Mouse (Mus musculus): Measurements from ENCODE around the gene Rinl. TPM values are rescaled to one million over a fixed set of nuclear protein-coding genes. Genes with fewer than 3 reads are reported as not detected.

The Rinl gene
- polyA plus RNA-seq, 1 experiment = 94.3 TPM

DNA sequence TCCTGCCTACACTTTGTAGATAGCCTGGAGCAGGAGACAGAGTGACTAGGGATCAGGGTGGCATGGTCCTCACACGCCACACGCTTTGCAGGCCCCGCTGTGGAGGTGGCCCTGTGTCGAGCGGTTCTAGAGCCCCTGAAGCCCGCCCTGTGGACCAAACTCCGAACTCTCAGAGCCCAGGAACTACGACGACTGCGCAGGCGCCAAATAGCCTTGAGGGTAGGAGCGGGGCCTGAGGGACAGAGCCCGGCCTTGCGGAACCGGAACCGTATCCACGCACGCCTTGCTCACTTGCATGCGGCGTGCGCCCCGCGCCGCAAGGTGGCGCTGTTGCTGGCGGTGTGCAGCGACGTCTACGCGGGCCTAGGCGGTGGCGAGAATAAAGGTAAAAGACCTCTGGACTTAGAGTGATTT, 7.8 kb downstream of the Rinl start:
- Histone ChIP-seq H3K27ac (ENCODE audit: control insufficient read depth, insufficient read depth, low read depth, low read length, poor library complexity) (peak overlapping the region; percentile 76), H3K4me1 (ENCODE audit: control insufficient read depth, insufficient read depth, low read length) (peaks cover 2% of the 10 kb centered on the region; the same call in 1 of the 2 replicates), H3K4me3 (replicated peaks; ENCODE audit: control insufficient read depth, low read depth, low read length) (peak overlapping the region; percentile 56)
- 7% methylated on average over 32 of the region's 32 CpGs for WGBS
- peak; percentile 64; the same call in 1 of the 2 replicates for TF ChIP-seq POLR2A (IDR thresholded peaks at IDR 0.05; ENCODE audit: borderline replicate concordance, control insufficient read depth, low read depth, low read length)
- peak; percentile 99 for TF ChIP-seq CTCF (IDR thresholded peaks at IDR 0.05; ENCODE audit: control insufficient read depth, insufficient read depth, low read length)

- Histone ChIP-seq H3K4me1 (ENCODE audit: control insufficient read depth, insufficient read depth, low read length) (peaks cover 5% of the 10 kb centered on the region), H3K27ac (ENCODE audit: control insufficient read depth, insufficient read depth, low read depth, low read length, poor library complexity) (no peak overlapping the region), H3K4me3 (replicated peaks; ENCODE audit: control insufficient read depth, low read depth, low read length) (no peak overlapping the region)
- WGBS = 82% methylated on average over 9 of the region's 9 CpGs
- TF ChIP-seq POLR2A (IDR thresholded peaks at IDR 0.05; ENCODE audit: borderline replicate concordance, control insufficient read depth, low read depth, low read length) = no peak
- TF ChIP-seq CTCF (IDR thresholded peaks at IDR 0.05; ENCODE audit: control insufficient read depth, insufficient read depth, low read length) = no peak
Observed at GRCm38 (mm10) chr7:28799994-28800393, 11.2 kb downstream of the Rinl start.

DNA sequence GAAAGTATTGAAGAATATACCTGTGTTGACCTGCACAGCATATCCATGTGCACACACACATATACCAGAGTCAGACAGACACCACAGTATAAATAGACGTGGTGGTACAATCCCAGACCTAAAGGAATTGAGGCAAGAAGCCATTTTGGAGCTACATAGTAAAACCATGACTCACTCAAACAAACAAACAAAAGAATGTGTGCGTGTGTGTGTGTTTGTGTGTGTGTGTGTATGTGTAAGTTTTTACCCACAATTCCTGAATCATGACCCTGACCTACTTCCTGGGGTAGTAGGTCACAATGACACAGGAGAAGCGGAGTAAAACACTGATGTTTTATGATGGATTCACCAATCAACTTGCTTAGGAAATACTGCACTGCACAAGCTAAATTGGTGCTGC, 12.7 kb downstream of the Rinl start:
- Histone ChIP-seq H3K4me1 (ENCODE audit: control insufficient read depth, insufficient read depth, low read length) (peaks cover 5% of the 10 kb centered on the region), H3K4me3 (replicated peaks; ENCODE audit: control insufficient read depth, low read depth, low read length) (no peak overlapping the region), H3K27ac (ENCODE audit: control insufficient read depth, insufficient read depth, low read depth, low read length, poor library complexity) (no peak overlapping the region)
- WGBS = 73% methylated on average over 3 of the region's 3 CpGs
- TF ChIP-seq POLR2A (IDR thresholded peaks at IDR 0.05; ENCODE audit: borderline replicate concordance, control insufficient read depth, low read depth, low read length) (no peak), CTCF (IDR thresholded peaks at IDR 0.05; ENCODE audit: control insufficient read depth, insufficient read depth, low read length) (no peak)

DNA sequence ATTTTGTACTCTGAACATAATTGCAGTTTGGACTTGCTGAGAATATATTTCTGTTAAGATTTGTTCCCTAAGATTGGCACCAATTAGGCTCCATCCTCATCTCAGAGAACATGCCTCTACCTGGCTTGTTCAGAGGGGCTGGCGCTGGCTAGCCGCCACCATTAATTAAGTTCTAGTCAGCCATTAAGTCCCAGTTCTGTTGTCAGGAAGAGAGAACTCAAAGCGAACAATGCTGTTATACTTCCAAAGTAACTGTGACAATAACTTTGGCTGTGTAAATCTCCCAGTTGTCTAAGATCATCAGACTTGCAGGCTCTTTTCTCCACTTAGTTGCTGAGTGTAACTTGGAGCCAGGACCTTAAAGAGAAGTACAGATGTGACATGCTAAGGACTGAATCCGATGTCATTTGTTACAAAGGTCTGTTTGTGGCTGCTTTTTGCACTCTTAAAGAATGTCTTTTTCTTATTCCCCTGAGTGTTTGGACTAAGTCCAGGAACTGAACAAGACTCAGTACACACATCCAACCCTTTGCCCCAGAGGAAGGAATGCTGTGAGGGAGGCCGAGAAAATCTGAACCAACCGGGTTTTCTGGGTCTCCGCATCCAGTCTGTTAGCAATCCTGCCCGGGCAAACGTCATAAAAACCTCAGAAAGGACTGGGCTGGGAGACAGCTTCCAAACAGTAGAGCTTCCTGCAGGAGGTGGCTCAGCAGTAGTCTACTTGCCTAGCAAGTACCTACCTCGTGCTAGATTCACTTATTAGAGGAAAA, 13.3 kb downstream of the Rinl start:
- WGBS = 48% methylated on average over 10 of the region's 10 CpGs
- TF ChIP-seq POLR2A (IDR thresholded peaks at IDR 0.05; ENCODE audit: borderline replicate concordance, control insufficient read depth, low read depth, low read length) = no peak
- TF ChIP-seq CTCF (IDR thresholded peaks at IDR 0.05; ENCODE audit: control insufficient read depth, insufficient read depth, low read length) = no peak
- no peak overlapping the region for H3K27ac ChIP-seq (ENCODE audit: control insufficient read depth, insufficient read depth, low read depth, low read length, poor library complexity)
- peaks cover 7% of the 10 kb centered on the region for H3K4me1 ChIP-seq (ENCODE audit: control insufficient read depth, insufficient read depth, low read length)
- no peak overlapping the region for H3K4me3 ChIP-seq (replicated peaks; ENCODE audit: control insufficient read depth, low read depth, low read length)

DNA sequence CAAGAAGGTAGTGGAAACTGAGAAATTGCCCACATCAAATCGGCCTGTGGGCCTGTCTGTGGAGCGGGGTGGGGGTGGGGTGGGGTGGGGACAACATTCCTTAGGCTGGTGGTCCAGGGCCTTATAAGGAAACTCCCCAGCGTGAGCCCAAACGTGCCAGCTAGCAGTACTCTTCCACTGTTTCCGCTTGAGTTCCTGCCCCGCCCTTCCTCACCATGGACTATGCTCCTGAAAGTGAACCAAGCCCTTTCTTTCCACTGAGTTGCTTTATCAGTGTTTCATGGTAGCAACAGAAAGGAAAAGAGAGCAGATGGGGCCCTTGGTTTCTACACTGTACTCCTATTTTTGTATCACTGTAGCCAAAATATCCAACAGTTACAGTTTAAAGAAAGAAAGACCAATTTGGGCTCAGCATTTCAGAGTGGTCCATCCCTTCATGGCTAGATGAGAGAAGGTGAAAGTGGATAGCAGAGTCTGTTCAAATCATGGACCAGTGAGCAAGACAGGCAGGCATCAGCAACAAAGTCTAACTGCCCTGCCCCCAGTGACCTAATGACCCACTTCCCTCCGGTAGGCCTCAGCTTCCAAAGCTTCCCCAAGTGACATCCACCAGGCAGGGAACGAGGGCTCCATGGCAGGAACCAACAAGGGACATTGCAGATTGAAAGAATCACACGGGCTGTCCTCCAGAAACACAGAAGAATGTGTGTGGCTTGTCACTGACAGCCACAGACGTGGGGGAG, 14.2 kb downstream of the Rinl start:
- Histone ChIP-seq H3K4me1 (ENCODE audit: control insufficient read depth, insufficient read depth, low read length) (peaks cover 10% of the 10 kb centered on the region), H3K4me3 (replicated peaks; ENCODE audit: control insufficient read depth, low read depth, low read length) (no peak overlapping the region), H3K27ac (ENCODE audit: control insufficient read depth, insufficient read depth, low read depth, low read length, poor library complexity) (peak overlapping the region; percentile 48; the same call in 1 of the 2 replicates)
- WGBS = 19% methylated on average over 10 of the region's 10 CpGs
- TF ChIP-seq CTCF (IDR thresholded peaks at IDR 0.05; ENCODE audit: control insufficient read depth, insufficient read depth, low read length) = no peak
- no peak for TF ChIP-seq POLR2A (IDR thresholded peaks at IDR 0.05; ENCODE audit: borderline replicate concordance, control insufficient read depth, low read depth, low read length)

DNA sequence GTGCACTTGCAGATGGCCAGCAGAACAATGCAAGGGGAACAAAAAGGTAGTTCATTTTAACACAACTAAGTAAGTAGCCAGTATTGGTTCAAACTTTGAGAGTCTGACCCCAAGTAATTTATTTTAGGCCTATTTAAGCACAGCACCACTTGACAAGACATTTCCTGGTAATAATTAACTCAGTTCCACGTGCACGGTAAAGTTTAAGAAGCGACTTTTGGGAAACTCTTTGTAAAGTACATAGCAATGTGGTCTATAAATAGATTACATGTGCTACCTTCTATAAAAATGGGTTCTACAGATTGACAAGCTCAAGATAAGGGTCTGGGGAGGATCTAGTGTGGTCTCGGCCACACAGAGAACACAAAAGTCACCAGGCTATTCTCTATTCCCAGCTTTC, 15.0 kb downstream of the Rinl start:
- no peak for TF ChIP-seq POLR2A (IDR thresholded peaks at IDR 0.05; ENCODE audit: borderline replicate concordance, control insufficient read depth, low read depth, low read length)
- no peak for TF ChIP-seq CTCF (IDR thresholded peaks at IDR 0.05; ENCODE audit: control insufficient read depth, insufficient read depth, low read length)
- WGBS = 66% methylated on average over 4 of the region's 4 CpGs
- no peak overlapping the region for H3K27ac ChIP-seq (ENCODE audit: control insufficient read depth, insufficient read depth, low read depth, low read length, poor library complexity)
- H3K4me3 ChIP-seq (replicated peaks; ENCODE audit: control insufficient read depth, low read depth, low read length) = no peak overlapping the region
- peaks cover 10% of the 10 kb centered on the region for H3K4me1 ChIP-seq (ENCODE audit: control insufficient read depth, insufficient read depth, low read length)

- WGBS = 40% methylated on average over 4 of the region's 4 CpGs
- Histone ChIP-seq H3K4me1 (ENCODE audit: control insufficient read depth, insufficient read depth, low read length) (peaks cover 10% of the 10 kb centered on the region), H3K4me3 (replicated peaks; ENCODE audit: control insufficient read depth, low read depth, low read length) (no peak overlapping the region), H3K27ac (ENCODE audit: control insufficient read depth, insufficient read depth, low read depth, low read length, poor library complexity) (no peak overlapping the region)
- no peak for TF ChIP-seq CTCF (IDR thresholded peaks at IDR 0.05; ENCODE audit: control insufficient read depth, insufficient read depth, low read length)
- TF ChIP-seq POLR2A (IDR thresholded peaks at IDR 0.05; ENCODE audit: borderline replicate concordance, control insufficient read depth, low read depth, low read length) = no peak
Observed at GRCm38 (mm10) chr7:28806869-28807268, 18.1 kb downstream of the Rinl start.

DNA sequence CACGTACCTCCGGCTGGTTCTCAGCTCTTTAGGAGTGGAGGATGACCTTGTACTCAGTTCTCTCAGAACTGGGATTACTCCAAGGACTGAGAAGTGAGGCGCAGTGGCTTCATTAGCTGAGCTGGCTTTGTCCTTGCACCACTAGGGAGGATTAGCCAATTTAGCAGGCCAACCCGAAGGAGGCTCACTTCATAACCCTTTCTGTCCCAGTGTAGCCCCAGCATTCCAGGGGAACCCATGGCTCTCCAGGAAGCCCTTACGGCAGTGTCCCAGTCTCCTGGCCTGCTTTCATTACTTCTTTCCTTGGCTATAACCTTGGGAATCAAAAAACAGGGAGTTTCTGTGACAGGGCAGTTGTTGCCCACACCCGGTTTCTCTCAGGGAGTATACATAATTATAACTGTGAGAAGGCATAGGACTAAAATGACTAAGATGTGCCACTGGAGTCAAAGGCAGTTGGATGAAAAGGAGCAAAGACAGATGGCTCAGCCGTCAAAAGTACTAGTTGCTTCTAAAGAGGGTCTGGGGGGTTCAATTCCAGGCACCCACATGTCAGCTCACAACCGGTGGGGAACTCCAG, 19.0 kb downstream of the Rinl start:
- WGBS = 49% methylated on average over 6 of the region's 8 CpGs
- Histone ChIP-seq H3K4me1 (ENCODE audit: control insufficient read depth, insufficient read depth, low read length) (peaks cover 12% of the 10 kb centered on the region), H3K27ac (ENCODE audit: control insufficient read depth, insufficient read depth, low read depth, low read length, poor library complexity) (peak overlapping the region; percentile 99), H3K4me3 (replicated peaks; ENCODE audit: control insufficient read depth, low read depth, low read length) (no peak overlapping the region)
- TF ChIP-seq CTCF (IDR thresholded peaks at IDR 0.05; ENCODE audit: control insufficient read depth, insufficient read depth, low read length) = no peak
- no peak for TF ChIP-seq POLR2A (IDR thresholded peaks at IDR 0.05; ENCODE audit: borderline replicate concordance, control insufficient read depth, low read depth, low read length)

Data from bone marrow, adult 2 months (tissue).